Mouse (Mus musculus) liver, embryonic 14.5 days (tissue): ENCODE measurements around the gene Radil.

Source experiments
- CTCF ChIP-seq: IDR thresholded peaks from 2 replicates; pipeline ENCODE4 v1.5.1; 2016; ENCODE audit warnings: antibody characterized with exemption, low read depth, control low read depth
- EP300 ChIP-seq: IDR thresholded peaks from 2 replicates; pipeline ENCODE4 v1.6.1; 2016; ENCODE audit warnings: antibody characterized with exemption, low read depth

GRCm38 (mm10) chr5:142521195-142521866 lies 29.6 kb downstream of the Radil start:
- TF ChIP-seq EP300 = no peak
- TF ChIP-seq CTCF = no peak
